Mouse (Mus musculus) kidney, adult 2 months (tissue): ENCODE data around the gene Hivep2. TPM values are rescaled to one million over a fixed set of nuclear protein-coding genes. Genes with fewer than 3 reads are reported as not detected.

Source experiments
- DNase-seq: peaks from one replicate; pipeline ENCODE4 v3.0.0; 2021
- H3K27ac ChIP-seq: fragments of 200-500 bp; 2 replicates; pipeline ENCODE4 v1.5.1; 2012; ENCODE audit warnings: low read depth, low read length, control low read depth, inconsistent platforms; ENCODE audit not compliant: insufficient read depth
- H3K27me3 ChIP-seq: fragments of 200-500 bp; replicated peaks from 2 replicates; pipeline ENCODE4 v1.6.1; 2012; ENCODE audit warnings: mild to moderate bottlenecking, moderate library complexity, low read length, inconsistent platforms; ENCODE audit not compliant: control insufficient read depth, insufficient read depth
- H3K36me3 ChIP-seq: fragments of 200-500 bp; 2 replicates; pipeline ENCODE4 v1.6.1; 2012; ENCODE audit warnings: mild to moderate bottlenecking, moderate library complexity, low read length, inconsistent platforms; ENCODE audit not compliant: control insufficient read depth, insufficient read depth
- H3K4me1 ChIP-seq: fragments of 200-500 bp; 2 replicates; pipeline ENCODE4 v1.6.1; 2011; ENCODE audit warnings: low read length; ENCODE audit not compliant: control insufficient read depth, insufficient read depth
- H3K4me3 ChIP-seq: fragments of 200-500 bp; 2 replicates; pipeline ENCODE4 v1.5.1; 2011; ENCODE audit warnings: mild to moderate bottlenecking, low read depth, low read length, control low read depth; ENCODE audit not compliant: insufficient read depth
- CTCF ChIP-seq: fragments of 200-500 bp; conservative IDR thresholded peaks from 2 replicates; pipeline ENCODE4 v1.5.1; 2011; ENCODE audit warnings: low read depth, mild to moderate bottlenecking, control low read depth, low read length, moderate library complexity, mixed read lengths; ENCODE audit not compliant: insufficient read depth, insufficient read length
- POLR2A ChIP-seq: fragments of 200-500 bp; IDR thresholded peaks from one replicate; pipeline ENCODE4 v1.6.1; 2011; ENCODE audit warnings: low read depth, low read length, control low read depth
- WGBS: fragments of 180-500 bp; shearing (Covaris S2); methylation state at CpG from one replicate; pipeline ENCODE4 v1.1.7; 2018; 5-methylcytosine and 5-hydroxymethylcytosine counted together
- polyA plus RNA-seq: library from polyadenylated mRNA; depleted of rRNA; stranded (reverse); fragments of >200 nt; gene quantifications from 2 replicates; pipeline ENCODE4 v1.2.3, GENCODE M21; 2012

The Hivep2 gene
- polyA plus RNA-seq, 1 experiment: 4.9 TPM

DNA sequence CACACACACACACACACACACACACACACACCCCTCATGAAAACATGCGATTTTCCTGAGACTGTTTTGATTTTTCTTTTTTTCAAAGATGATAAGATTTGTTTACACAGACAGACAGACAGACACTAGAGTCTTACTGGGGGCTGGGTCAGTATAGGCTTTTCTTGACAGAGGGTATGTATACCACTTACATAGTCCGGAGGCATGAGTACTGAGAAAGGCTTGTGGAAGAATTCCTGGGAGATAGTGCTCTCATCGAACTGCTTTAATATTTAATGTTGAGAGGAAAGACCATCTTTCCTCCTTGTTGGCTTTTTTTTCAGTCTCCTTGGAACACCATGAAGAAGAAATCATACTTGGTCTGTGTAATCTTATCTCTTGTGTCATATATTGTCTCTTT lies 130.2 kb downstream of the Hivep2 start:
- TF ChIP-seq CTCF: no peak
- no peak for TF ChIP-seq POLR2A
- no peaks in the 10 kb centered on the region for H3K27me3 ChIP-seq
- no peak overlapping the region for H3K4me3 ChIP-seq
- WGBS: 78% methylated on average over 3 of the region's 3 CpGs
- peaks cover 3% of the 10 kb centered on the region; the same call in 1 of the 2 replicates for H3K4me1 ChIP-seq
- no peak overlapping the region for H3K27ac ChIP-seq
- no peak for DNase-seq
- H3K36me3 ChIP-seq: no peaks in the 10 kb centered on the region

DNA sequence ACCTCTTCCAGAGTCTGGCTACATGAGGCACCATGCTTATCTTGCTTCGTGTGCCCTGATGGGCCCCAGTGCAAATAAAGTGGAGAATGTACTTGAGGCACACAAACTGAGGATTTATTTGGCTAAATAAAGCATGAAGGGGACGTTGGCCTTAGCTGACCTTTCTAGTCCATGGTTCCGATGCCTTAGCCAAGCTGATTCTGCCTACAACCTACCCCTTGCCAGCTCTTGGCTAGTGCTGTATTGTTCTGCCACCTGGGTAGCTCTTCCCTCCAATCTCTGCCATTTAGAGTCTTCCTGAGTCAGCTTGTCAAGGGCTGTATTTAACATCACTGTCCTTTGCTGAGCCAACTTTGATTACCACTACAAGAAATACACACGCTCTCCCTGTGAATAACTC lies 133.3 kb downstream of the Hivep2 start:
- Histone ChIP-seq H3K36me3 (no peaks in the 10 kb centered on the region), H3K4me1 (peaks cover under 1% of the 10 kb centered on the region; the same call in 1 of the 2 replicates), H3K27ac (no peak overlapping the region), H3K27me3 (no peaks in the 10 kb centered on the region), H3K4me3 (no peak overlapping the region)
- TF ChIP-seq POLR2A: no peak
- TF ChIP-seq CTCF: no peak
- 80% methylated on average over 4 of the region's 4 CpGs for WGBS
- no peak for DNase-seq

DNA sequence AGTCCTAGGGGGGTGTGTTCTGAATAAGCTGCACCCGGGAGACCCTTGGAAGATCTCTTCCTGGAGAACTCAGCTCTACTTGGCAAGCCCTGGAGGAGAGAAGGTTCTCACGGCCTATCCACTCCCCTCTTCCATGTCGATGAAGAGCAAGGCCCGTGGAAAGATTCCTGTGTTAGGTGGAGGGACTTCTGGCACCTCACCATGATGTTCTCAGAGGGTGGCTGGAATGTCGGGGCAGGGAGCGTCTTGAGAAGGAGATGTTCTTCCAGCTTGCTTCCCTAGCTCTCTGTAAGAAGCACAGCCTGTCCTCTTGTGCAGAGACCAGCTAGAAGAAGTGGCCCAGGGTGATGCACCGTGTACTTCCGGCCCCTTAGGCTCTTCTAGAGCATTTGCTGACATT lies 134.2 kb downstream of the Hivep2 start:
- Histone ChIP-seq H3K27ac (no peak overlapping the region), H3K4me1 (no peaks in the 10 kb centered on the region), H3K4me3 (no peak overlapping the region), H3K27me3 (no peaks in the 10 kb centered on the region; the same call in 1 of the 2 replicates), H3K36me3 (no peaks in the 10 kb centered on the region)
- no peak for TF ChIP-seq POLR2A
- TF ChIP-seq CTCF: no peak
- WGBS: 87% methylated on average over 8 of the region's 8 CpGs
- DNase-seq: no peak

DNA sequence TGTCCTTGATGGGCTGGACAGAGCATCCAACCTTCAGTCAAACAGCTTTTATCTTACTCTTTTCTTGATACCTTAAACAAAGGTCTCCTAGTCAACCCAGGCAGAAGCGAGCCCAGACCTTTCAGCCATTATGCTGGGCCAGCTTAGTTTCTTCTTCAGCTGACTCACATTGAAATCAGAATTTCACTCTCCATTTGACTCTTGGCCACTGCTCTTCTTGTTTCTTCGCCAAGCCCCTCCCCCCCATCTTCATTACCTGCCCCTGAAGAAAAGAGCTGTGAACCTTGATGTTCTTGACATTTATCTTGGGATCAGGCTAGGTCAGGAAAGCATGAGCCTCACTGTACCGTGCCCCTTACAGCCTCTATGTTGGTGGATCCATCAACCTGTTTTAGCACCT lies 135.0 kb downstream of the Hivep2 start:
- Histone ChIP-seq H3K27me3 (no peaks in the 10 kb centered on the region; the same call in 1 of the 2 replicates), H3K36me3 (no peaks in the 10 kb centered on the region), H3K4me1 (no peaks in the 10 kb centered on the region), H3K27ac (no peak overlapping the region), H3K4me3 (no peak overlapping the region)
- DNase-seq: no peak
- 89% methylated on average over 3 of the region's 3 CpGs for WGBS
- TF ChIP-seq POLR2A: no peak
- no peak for TF ChIP-seq CTCF

DNA sequence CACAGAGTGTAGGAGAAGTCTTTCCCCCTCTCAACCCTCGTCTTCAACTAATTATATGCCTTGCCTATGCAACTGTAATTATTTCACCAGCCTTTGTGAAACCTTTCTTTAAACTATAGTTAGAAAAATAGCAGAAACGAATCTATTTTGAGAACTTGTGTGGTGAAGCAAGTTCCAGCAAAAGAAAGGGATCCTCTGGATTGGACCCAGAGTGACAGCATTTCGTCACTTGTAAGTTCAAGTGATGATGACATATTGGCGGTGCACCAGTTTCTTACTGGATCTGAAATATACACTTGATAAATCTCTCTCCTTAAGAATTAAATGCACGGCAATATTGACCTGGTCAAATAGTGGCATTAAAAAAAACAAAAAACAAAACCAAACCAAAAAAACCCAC lies 136.1 kb downstream of the Hivep2 start:
- Histone ChIP-seq H3K27me3 (no peaks in the 10 kb centered on the region; the same call in 1 of the 2 replicates), H3K4me1 (no peaks in the 10 kb centered on the region), H3K4me3 (no peak overlapping the region), H3K27ac (no peak overlapping the region), H3K36me3 (no peaks in the 10 kb centered on the region)
- no peak for DNase-seq
- TF ChIP-seq POLR2A (no peak), CTCF (no peak)
- WGBS: 92% methylated on average over 5 of the region's 5 CpGs

DNA sequence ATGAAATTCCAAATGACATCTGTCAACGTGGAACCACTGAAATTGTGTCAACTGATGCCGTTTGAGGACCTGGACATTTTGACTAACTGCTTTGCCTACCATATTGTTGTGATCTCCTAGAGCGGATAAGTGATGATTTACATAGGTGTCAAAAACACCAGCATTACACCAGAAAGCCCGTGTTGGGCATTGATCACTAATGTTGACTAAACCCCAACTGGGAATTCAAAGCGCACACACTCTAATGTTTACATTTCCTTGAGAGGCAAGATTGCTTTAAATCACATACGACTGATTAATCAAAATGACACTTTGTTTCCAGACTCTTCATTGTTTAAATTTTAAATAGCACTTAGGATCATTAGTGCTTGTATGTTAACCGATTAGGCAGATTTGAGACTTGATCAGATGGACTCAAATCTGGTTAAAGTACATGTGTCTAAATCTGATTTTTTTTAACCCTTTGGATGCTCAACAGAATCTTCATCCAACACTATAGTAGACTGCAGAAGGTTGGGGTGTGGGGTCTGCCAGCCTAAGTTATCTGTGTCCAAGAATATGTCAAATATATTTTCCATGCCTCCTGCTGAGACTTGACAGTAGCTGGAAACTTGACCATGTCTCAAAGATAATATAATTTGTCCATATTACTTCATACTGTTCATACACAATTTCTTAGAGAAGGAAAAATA lies 142.3 kb downstream of the Hivep2 start:
- H3K36me3 ChIP-seq: no peaks in the 10 kb centered on the region
- no peak overlapping the region for H3K27ac ChIP-seq
- no peak overlapping the region for H3K4me3 ChIP-seq
- H3K4me1 ChIP-seq: no peaks in the 10 kb centered on the region
- H3K27me3 ChIP-seq: no peaks in the 10 kb centered on the region; the same call in 1 of the 2 replicates
- TF ChIP-seq CTCF (no peak), POLR2A (no peak)
- no peak for DNase-seq
- 73% methylated on average over 7 of the region's 7 CpGs for WGBS

DNA sequence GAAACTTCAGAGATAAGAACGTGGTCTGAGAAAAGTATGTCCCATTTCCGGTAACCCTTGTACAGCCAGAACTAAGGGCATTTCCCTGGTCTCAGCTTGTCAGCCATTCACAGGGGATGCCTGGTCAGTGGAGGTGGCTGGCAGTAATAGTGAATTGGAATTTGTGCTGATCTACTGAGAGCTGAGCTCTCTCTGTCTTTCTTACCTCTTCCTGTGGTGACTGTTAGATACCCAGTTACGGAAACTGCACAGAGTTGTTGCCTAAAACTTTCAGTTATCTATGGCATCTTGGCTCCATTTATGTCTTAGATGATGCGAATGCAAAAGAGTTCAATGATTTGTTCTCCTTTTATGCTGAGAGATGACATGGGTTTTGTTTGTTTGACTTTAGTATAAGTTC lies 150.0 kb downstream of the Hivep2 start:
- no peak for DNase-seq
- Histone ChIP-seq H3K27me3 (no peaks in the 10 kb centered on the region), H3K4me1 (no peaks in the 10 kb centered on the region), H3K27ac (no peak overlapping the region), H3K36me3 (no peaks in the 10 kb centered on the region), H3K4me3 (no peak overlapping the region)
- WGBS: 78% methylated on average over 4 of the region's 4 CpGs
- TF ChIP-seq CTCF (no peak), POLR2A (no peak)

DNA sequence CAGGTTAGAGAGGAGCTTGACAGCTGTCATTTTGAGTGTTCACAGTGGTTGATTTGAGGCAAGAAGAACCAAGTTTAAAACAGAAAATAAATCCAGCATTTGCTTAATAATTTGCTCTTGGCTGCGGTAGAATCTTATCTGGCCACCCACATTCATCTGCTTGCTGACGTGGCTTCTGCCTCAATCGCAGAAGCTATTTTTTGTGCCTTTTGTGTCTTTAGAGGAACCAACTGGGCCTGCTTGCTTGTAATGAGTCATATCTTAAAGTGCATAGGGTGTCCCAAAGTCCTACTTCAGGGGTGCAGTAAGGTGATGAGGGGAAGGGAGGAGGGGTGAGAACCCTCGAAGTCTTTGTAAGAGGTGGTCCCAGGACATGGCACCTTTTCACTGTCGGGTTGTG lies 151.1 kb downstream of the Hivep2 start:
- no peak for DNase-seq
- Histone ChIP-seq H3K36me3 (no peaks in the 10 kb centered on the region), H3K4me1 (no peaks in the 10 kb centered on the region), H3K27ac (no peak overlapping the region), H3K4me3 (no peak overlapping the region), H3K27me3 (no peaks in the 10 kb centered on the region)
- TF ChIP-seq POLR2A: no peak
- WGBS: 86% methylated on average over 5 of the region's 5 CpGs
